Mouse (Mus musculus): ENCODE data around the gene Pdzd4.

The Pdzd4 gene

GRCm38 (mm10) chrX:73786364-73787224 is 38.2 kb downstream of the Pdzd4 start, which contains the start of the genes Idh3g and Ssr4:
Gene Idh3g, minus strand, starts transcription at chrX:73786897.
Gene Ssr4, plus strand, starts transcription at chrX:73787028.
- DNase-seq (ENCODE audit: low read depth, low spot score), result peak; percentile 96

GRCm38 (mm10) chrX:73785666-73786065 is 39.1 kb downstream of the Pdzd4 start:
- DNase-seq (ENCODE audit: low read depth, low spot score), result no peak

GRCm38 (mm10) chrX:73782227-73782626 is 42.5 kb downstream of the Pdzd4 start:
- no peak for DNase-seq (ENCODE audit: low read depth, low spot score)

GRCm38 (mm10) chrX:73774802-73775483 is 49.8 kb downstream of the Pdzd4 start:
- DNase-seq (ENCODE audit: low read depth, low spot score), result no peak

GRCm38 (mm10) chrX:73774168-73774760 is 50.5 kb downstream of the Pdzd4 start, which contains the start of gene Srpk3:
Gene Srpk3, plus strand, starts transcription at chrX:73774405.
- no peak for DNase-seq (ENCODE audit: low read depth, low spot score)

GRCm38 (mm10) chrX:73767267-73767666 is 57.5 kb downstream of the Pdzd4 start:
- DNase-seq (ENCODE audit: low read depth, low spot score), result peak; percentile 38

- DNase-seq (ENCODE audit: low read depth, low spot score), result no peak
Observed at GRCm38 (mm10) chrX:73765311-73765710, 59.5 kb downstream of the Pdzd4 start.

GRCm38 (mm10) chrX:73758611-73759290 is 66.0 kb downstream of the Pdzd4 start:
- DNase-seq (ENCODE audit: low read depth, low spot score), result no peak

- DNase-seq (ENCODE audit: low read depth, low spot score), result no peak
Observed at GRCm38 (mm10) chrX:73756334-73757140, 68.2 kb downstream of the Pdzd4 start, which contains the start of gene Plxnb3. Gene Plxnb3, plus strand, starts transcription at chrX:73757090.

- DNase-seq (ENCODE audit: low read depth, low spot score), result peak; percentile 16
Observed at GRCm38 (mm10) chrX:73748977-73749376, 75.8 kb downstream of the Pdzd4 start.

- DNase-seq (ENCODE audit: low read depth, low spot score), result no peak
Observed at GRCm38 (mm10) chrX:73744774-73745481, 79.8 kb downstream of the Pdzd4 start.
